Mouse (Mus musculus) erythroblast, embryonic 14.5 days (primary cell): Measurements from ENCODE around the gene Dnajc5.

ENCODE experiments used
- GATA1 ChIP-seq: IDR thresholded peaks from 2 replicates; pipeline ENCODE4 v1.6.1; 2012; ENCODE audit warnings: low read length, inconsistent platforms, mixed read lengths
- TAL1 ChIP-seq: IDR thresholded peaks from 3 replicates; pipeline ENCODE4 v1.6.1; 2012; ENCODE audit warnings: low read length, inconsistent platforms, mixed read lengths

DNA sequence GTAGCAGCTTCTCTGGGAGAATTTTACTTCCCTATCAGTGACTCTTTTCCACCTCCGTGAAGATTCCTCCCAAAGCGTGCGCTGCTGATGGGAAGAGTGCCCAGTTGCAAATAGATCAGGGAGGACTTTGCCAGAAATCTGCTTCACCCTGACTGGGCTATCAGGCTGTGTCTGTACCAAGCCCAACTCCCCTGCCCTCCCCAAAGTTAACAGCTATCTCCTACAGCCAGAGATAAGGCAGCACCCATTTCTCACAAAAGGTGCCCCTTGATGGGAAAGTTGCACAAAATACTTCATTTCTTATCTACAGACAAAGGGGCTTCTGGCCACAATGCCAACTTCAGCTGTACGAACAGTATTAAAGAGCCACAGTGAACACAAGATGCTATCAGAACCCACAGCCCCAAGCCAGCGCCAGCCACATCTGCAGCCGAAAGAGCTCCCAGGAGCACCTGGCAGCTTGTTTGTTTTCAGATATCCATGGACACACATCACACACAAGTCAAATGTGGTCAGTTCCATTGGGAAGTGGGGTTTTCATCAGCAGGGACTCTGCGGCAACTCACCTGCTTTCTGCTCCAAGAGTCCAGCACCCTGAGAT is 57.8 kb downstream of the Dnajc5 start:
- TF ChIP-seq TAL1 (no peak), GATA1 (0 out of 2 replicates have a peak, but pooled peaks have one; percentile 6)
